Mouse (Mus musculus): Measurements from ENCODE around the gene Slc13a2. TPM values are rescaled to one million over a fixed set of nuclear protein-coding genes. Genes with fewer than 3 reads are reported as not detected.

Slc13a2 gene
- polyA plus RNA-seq, 1 experiment from 2014 or later = 1.1 TPM

DNA sequence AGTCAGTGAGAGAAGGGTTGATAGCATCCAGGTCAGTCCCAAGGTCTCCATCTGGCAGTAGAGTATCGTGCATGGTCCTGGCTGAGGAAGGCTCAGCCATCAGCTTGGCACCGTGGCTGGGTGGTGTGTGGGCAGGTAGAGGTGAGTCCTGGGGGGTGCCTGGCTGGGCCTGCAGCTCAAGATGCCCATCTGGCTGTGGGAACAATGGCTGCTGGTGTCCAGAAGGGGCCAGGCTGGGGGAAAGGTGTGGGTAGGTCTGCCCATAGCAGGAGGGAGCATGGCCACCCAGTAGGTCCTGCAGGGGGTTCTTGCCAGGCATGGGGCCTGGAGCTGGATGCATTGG is 61.3 kb downstream of the Slc13a2 start:
- ChIA-PET POLR2A (interaction anchor here (0.8 to 10.0 kb wide), 2 partner anchors 9 to 37 kb away, joined by 3 to 160 read pairs; no protein-coding TSS in a partner anchor), CTCF (interaction anchor here (0.7 to 18.5 kb wide), 11 partner anchors 9 to 100 kb away, joined by 3 to 473 read pairs (median 5); no protein-coding TSS in a partner anchor)
- in situ Hi-C loops (cut with MboI; ENCODE audit: low pct_unique_long_range_greater_than_20kb) = loop anchor here (5.0 kb wide), 1 partner anchor 37 kb away; no protein-coding TSS in a partner anchor
- H3K27me3 ChIP-seq = no peaks in the 10 kb centered on the region
- no peak for TF ChIP-seq CTCF (IDR thresholded peaks at IDR 0.05)
- ATAC-seq (no peak), DNase-seq (ENCODE audit: low read depth, low spot score) (no peak)

GRCm38 (mm10) chr11:78360125-78360788 is 61.8 kb downstream of the Slc13a2 start:
- ATAC-seq = no peak
- no peaks in the 10 kb centered on the region for H3K27me3 ChIP-seq
- in situ Hi-C loops (cut with MboI; ENCODE audit: low pct_unique_long_range_greater_than_20kb) = loop anchor here (5.0 kb wide), 1 partner anchor 37 kb away; no protein-coding TSS in a partner anchor
- DNase-seq (ENCODE audit: low read depth, low spot score) = no peak
- TF ChIP-seq CTCF (IDR thresholded peaks at IDR 0.05) = no peak
- CTCF ChIA-PET = interaction anchor here (0.7 to 18.5 kb wide), 12 partner anchors 9 to 101 kb away, joined by 3 to 473 read pairs (median 5); no protein-coding TSS in a partner anchor
- POLR2A ChIA-PET = interaction anchor here (0.8 to 10.0 kb wide), 2 partner anchors 9 to 37 kb away, joined by 3 to 160 read pairs; no protein-coding TSS in a partner anchor

DNA sequence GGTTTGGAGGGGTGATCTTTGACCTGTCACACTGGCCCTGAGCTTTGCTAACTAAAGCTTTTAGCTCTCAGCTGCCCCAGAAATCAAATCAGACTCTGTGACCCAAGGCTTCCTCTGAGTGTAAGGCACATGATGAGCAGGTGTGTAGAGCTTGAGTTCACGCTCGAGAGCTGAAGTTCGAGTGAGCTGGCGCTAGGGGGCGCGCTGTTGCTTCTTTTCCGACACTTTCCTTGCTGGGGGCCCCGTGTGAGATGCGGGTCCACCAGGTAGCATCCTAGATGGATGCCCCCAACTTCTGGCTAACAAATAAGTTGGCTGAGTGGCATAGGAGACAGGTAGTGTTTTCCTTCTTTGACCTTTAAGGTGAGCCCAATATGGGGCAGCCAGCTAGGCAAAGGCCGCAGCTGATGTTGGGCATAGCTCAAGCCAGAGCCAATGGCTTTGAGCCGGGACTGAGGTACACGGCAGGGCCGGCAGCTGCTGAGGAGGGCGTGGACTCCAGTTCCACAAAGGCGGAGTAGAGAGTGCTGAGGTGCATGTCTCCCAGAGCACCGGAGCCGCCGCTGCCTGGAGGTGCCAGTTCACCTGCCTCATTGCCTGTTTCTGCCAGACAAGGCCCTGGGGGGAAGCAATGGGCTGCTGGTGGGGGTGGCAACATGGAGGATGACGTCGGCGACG is 63.5 kb downstream of the Slc13a2 start:
- ATAC-seq (no peak), DNase-seq (ENCODE audit: low read depth, low spot score) (no peak)
- ChIA-PET CTCF (interaction anchor here (0.7 to 18.5 kb wide), 9 partner anchors 9 to 95 kb away, joined by 3 to 473 read pairs (median 5); no protein-coding TSS in a partner anchor), POLR2A (interaction anchor here (10.0 kb wide), 1 partner anchor 39 kb away, joined by 160 read pairs; no protein-coding TSS in a partner anchor)
- no peak for TF ChIP-seq CTCF (IDR thresholded peaks at IDR 0.05)
- H3K27me3 ChIP-seq = no peaks in the 10 kb centered on the region
- in situ Hi-C loops (cut with MboI; ENCODE audit: low pct_unique_long_range_greater_than_20kb) = loop anchor here (5.0 kb wide), 1 partner anchor 94 kb away; no protein-coding TSS in a partner anchor

GRCm38 (mm10) chr11:78355471-78356238 is 66.4 kb downstream of the Slc13a2 start:
- in situ Hi-C loops (cut with MboI; ENCODE audit: low pct_unique_long_range_greater_than_20kb) = loop anchor here (5.0 kb wide), 1 partner anchor 97 kb away; no protein-coding TSS in a partner anchor
- CTCF ChIA-PET = interaction anchor here (1.2 to 18.5 kb wide), 6 partner anchors 10 to 98 kb away, joined by 3 to 473 read pairs (median 5); no protein-coding TSS in a partner anchor

GRCm38 (mm10) chr11:78354905-78355304 is 67.1 kb downstream of the Slc13a2 start:
- in situ Hi-C loops (cut with MboI; ENCODE audit: low pct_unique_long_range_greater_than_20kb) = loop anchor here (5.0 kb wide), 1 partner anchor 97 kb away; no protein-coding TSS in a partner anchor
- no peak for DNase-seq (ENCODE audit: low read depth, low spot score)
- TF ChIP-seq CTCF (IDR thresholded peaks at IDR 0.05) = no peak
- POLR2A ChIA-PET = no interaction called here
- CTCF ChIA-PET = interaction anchor here (1.1 to 18.5 kb wide), 6 partner anchors 9 to 99 kb away, joined by 3 to 473 read pairs (median 4); partner anchors contain the start of gene Slc13a2
- H3K27me3 ChIP-seq = no peaks in the 10 kb centered on the region
- no peak for ATAC-seq

More at GRCm38 (mm10) chr11:78355471-78356238, 66.4 kb downstream of the Slc13a2 start:
- DNase-seq (ENCODE audit: low read depth, low spot score) = no peak
- POLR2A ChIA-PET = interaction anchor here (1.0 kb wide), 1 partner anchor 44 kb away, joined by 3 read pairs; no protein-coding TSS in a partner anchor
- no peaks in the 10 kb centered on the region for H3K27me3 ChIP-seq
- ATAC-seq = no peak
- peak; percentile 90 for TF ChIP-seq CTCF (IDR thresholded peaks at IDR 0.05)

DNA sequence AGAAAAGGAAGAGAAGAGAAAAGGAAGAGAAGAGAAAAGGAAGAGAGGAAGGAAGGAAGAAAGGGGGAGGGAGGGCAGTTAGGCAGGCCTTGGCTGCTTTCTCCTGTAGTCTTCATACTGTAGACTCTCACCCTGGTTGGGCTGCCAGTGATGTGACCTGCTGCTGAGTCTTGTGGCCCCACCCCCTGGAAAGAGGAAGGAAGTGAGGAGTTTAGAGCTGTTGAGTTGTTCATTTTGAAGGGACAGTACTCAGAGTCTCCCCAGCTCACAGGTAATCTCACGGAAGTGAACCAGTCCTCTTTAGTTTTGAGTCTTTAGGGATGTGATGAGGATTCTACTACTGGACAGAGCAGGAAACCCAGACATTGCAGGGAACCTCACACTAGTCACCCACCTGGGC is 68.9 kb downstream of the Slc13a2 start:
- no peak for ATAC-seq
- no peaks in the 10 kb centered on the region for H3K27me3 ChIP-seq
- DNase-seq (ENCODE audit: low read depth, low spot score) = no peak
- TF ChIP-seq CTCF (IDR thresholded peaks at IDR 0.05) = no peak
- ChIA-PET CTCF (interaction anchor here (11.9 to 18.5 kb wide), 2 partner anchors 43 to 101 kb away, joined by 125 to 473 read pairs; no protein-coding TSS in a partner anchor), POLR2A (no interaction called here)
- in situ Hi-C loops (cut with MboI; ENCODE audit: low pct_unique_long_range_greater_than_20kb) = no loop called here

DNA sequence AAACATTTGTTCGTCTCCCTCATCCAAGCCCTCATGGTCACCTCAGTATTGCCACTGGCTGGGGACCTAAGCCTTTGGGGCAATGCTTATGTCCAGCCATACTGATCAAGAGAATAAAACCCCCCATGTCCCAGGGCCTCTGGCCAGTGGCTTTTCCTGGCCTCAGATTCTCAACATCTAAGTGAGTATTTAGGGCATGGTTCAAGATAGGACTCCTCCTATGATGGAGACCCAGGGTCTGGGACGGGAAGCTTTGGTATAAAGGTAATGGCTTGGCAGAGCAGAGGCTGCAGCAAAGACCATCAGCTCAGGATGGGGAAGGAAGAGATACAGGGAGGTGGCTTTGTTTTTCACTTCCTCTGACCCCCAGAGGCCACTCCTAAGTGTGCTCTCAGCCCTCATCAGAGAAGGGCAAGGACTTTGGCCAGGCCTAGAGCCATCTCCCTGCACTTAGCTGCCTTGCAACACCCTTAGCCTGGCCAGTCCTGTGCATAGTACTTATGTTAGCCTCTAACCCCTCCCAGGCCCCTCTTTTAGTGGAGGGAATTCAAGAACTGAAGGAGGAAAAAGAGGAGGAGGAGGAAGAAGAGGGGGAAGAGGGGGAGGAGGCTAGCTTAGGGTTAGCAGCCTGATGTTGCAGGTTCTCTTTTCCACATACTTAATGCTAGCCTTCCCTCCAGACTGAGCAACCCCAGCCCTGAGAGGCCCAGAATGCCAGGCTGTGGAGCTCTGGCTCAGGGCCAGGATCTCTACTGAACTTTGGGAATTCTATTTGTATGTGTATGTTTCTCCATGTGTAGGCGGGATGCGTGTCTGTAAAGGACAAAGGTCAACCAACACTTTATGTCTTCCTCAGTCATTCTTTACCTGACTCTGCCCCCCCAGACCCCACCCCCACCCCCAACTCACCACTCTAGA is 72.3 kb downstream of the Slc13a2 start:
- no peak for DNase-seq (ENCODE audit: low read depth, low spot score)
- ChIA-PET POLR2A (no interaction called here), CTCF (interaction anchor here (0.8 to 18.5 kb wide), 3 partner anchors 9 to 46 kb away, joined by 3 to 473 read pairs (median 4); no protein-coding TSS in a partner anchor)
- H3K27me3 ChIP-seq = no peaks in the 10 kb centered on the region
- no peak for TF ChIP-seq CTCF (IDR thresholded peaks at IDR 0.05)
- in situ Hi-C loops (cut with MboI; ENCODE audit: low pct_unique_long_range_greater_than_20kb) = no loop called here
- no peak for ATAC-seq

- no peak for TF ChIP-seq CTCF (IDR thresholded peaks at IDR 0.05)
Observed at GRCm38 (mm10) chr11:78348474-78348873, 73.5 kb downstream of the Slc13a2 start.

GRCm38 (mm10) chr11:78347908-78348307 is 74.1 kb downstream of the Slc13a2 start:
- in situ Hi-C loops (cut with MboI; ENCODE audit: low pct_unique_long_range_greater_than_20kb) = no loop called here
- no peak for TF ChIP-seq CTCF (IDR thresholded peaks at IDR 0.05)
- ATAC-seq (no peak), DNase-seq (ENCODE audit: low read depth, low spot score) (no peak)
- ChIA-PET POLR2A (no interaction called here), CTCF (interaction anchor here (0.9 to 1.2 kb wide), 2 partner anchors 50 to 61 kb away, joined by 3 to 4 read pairs; no protein-coding TSS in a partner anchor)
- H3K27me3 ChIP-seq = no peaks in the 10 kb centered on the region

More at GRCm38 (mm10) chr11:78348474-78348873, 73.5 kb downstream of the Slc13a2 start:
- ChIA-PET POLR2A (no interaction called here), CTCF (interaction anchor here (0.9 to 1.2 kb wide), 2 partner anchors 49 to 62 kb away, joined by 3 to 4 read pairs; no protein-coding TSS in a partner anchor)
- ATAC-seq (no peak), DNase-seq (ENCODE audit: low read depth, low spot score) (no peak)
- in situ Hi-C loops (cut with MboI; ENCODE audit: low pct_unique_long_range_greater_than_20kb) = no loop called here
- H3K27me3 ChIP-seq = no peaks in the 10 kb centered on the region

Other genes starting within 250 kb of the Slc13a2 start
- 19.6 TPM for gene Nek8, start 245.5 kb downstream of the Slc13a2 start, polyA plus RNA-seq (2021)
- gene Tlcd1, start 245.5 kb downstream of the Slc13a2 start, polyA plus RNA-seq (2021) = 13.6 TPM
- gene Rpl23a, start 238.6 kb downstream of the Slc13a2 start, polyA plus RNA-seq (2021) = 1,270 TPM
- gene Rab34, start 233.8 kb downstream of the Slc13a2 start, polyA plus RNA-seq (2021) = 138 TPM
- gene Proca1, start 228.8 kb downstream of the Slc13a2 start, polyA plus RNA-seq (2021) = 0.18 TPM
- gene Sdf2, start 176.5 kb downstream of the Slc13a2 start, polyA plus RNA-seq (2021) = 118 TPM
- 69.2 TPM for gene Supt6, start 176.2 kb downstream of the Slc13a2 start, polyA plus RNA-seq (2021)
- 192 TPM for gene 2610507B11Rik, start 160.5 kb downstream of the Slc13a2 start, polyA plus RNA-seq (2021)
- gene BC030499, start 131.4 kb downstream of the Slc13a2 start, polyA plus RNA-seq (2021) = 0.30 TPM
- gene Spag5, start 120.7 kb downstream of the Slc13a2 start, polyA plus RNA-seq (2021) = 45.2 TPM
- gene Aldoc, start 99.2 kb downstream of the Slc13a2 start, polyA plus RNA-seq (2021) = 0.32 TPM
- gene Pigs, start 93.8 kb downstream of the Slc13a2 start, polyA plus RNA-seq (2021) = 96.5 TPM
- 55.0 TPM for gene Unc119, start 78.7 kb downstream of the Slc13a2 start, polyA plus RNA-seq (2021)
- gene Foxn1, start 35.7 kb downstream of the Slc13a2 start, polyA plus RNA-seq (2021) = 0.37 TPM
- 15.6 TPM for gene Slc46a1, start 43.5 kb upstream of the Slc13a2 start, polyA plus RNA-seq (2021)
- 1.4 TPM for gene Sarm1, start 75.5 kb upstream of the Slc13a2 start, polyA plus RNA-seq (2021)
- gene Vtn, start 76.9 kb upstream of the Slc13a2 start, polyA plus RNA-seq (2021) = not detected
- gene Sebox, start 81.2 kb upstream of the Slc13a2 start, polyA plus RNA-seq (2021) = not detected
- gene Tmem199, start 90.0 kb upstream of the Slc13a2 start, polyA plus RNA-seq (2021) = 48.0 TPM
- gene Poldip2, start 90.0 kb upstream of the Slc13a2 start, polyA plus RNA-seq (2021) = 148 TPM
- 68.3 TPM for gene Tnfaip1, start 114.1 kb upstream of the Slc13a2 start, polyA plus RNA-seq (2021)
- 77.8 TPM for gene Ift20, start 114.1 kb upstream of the Slc13a2 start, polyA plus RNA-seq (2021)
- gene Tmem97, start 128.6 kb upstream of the Slc13a2 start, polyA plus RNA-seq (2021) = 19.1 TPM